Mouse (Mus musculus): ENCODE results near the gene Lgals9.

DNA sequence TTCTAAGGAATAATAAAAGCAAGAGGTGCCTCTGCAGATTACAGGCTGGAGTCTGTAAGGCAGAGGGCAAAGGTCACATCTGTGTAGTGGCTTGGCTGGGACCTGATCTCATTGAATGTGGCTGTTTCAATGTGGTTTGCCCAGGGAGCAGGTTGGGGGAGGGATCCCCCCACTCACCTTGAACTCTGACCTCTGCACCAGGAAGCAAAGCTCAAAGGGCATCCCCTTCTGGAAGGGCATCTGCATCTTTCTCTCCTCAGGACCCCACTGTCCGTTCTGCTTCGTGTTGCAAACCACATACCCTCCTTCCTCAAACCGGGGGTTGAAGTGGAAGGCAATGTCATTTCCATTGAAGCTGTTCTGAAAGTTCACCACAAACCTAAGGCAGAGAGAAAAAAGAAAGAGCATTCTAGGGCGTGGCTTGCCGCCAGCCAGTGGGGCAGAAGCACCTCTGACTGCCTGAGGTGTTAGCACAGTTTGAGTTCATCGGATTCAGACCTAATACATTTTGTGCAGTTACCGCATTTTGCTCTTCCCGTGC, 11.9 kb downstream of the Lgals9 start:
- TF ChIP-seq POLR2A (IDR thresholded peaks at IDR 0.05; ENCODE audit: insufficient read depth, low read length): no peak
- no peak for TF ChIP-seq CTCF (IDR thresholded peaks at IDR 0.05; ENCODE audit: low read depth, low read length)

All from ES-Bruce4 (cell line).